Mouse (Mus musculus) embryonic facial prominence, embryonic 15.5 days (tissue): ENCODE results near the gene 1700001L19Rik. TPM values are rescaled to one million over a fixed set of nuclear protein-coding genes. Genes with fewer than 3 reads are reported as not detected.
A peak's percentile ranks its signal among the peaks of the same experiment; 100 is the strongest.

Experiments used
- ATAC-seq: fragments of 200-750 bp; cut with Nextera tagmentation; 2 replicates; pipeline ENCODE4 v1.8.0; 2017; ENCODE audit warnings: low read depth, moderate TSS enrichment; ENCODE audit not compliant: insufficient number of reproducible peaks, low FRiP score, low TSS enrichment
- H3K27ac ChIP-seq: fragments of 300-500 bp; sonication (generic); replicated peaks from 2 replicates; pipeline ENCODE4 v1.5.1; 2015; ENCODE audit warnings: mild to moderate bottlenecking, inconsistent platforms
- H3K27me3 ChIP-seq: fragments of 300-500 bp; sonication (generic); 2 replicates; pipeline ENCODE4 v1.6.1; 2015; ENCODE audit warnings: inconsistent platforms
- H3K36me3 ChIP-seq: fragments of 300-500 bp; sonication (generic); 2 replicates; pipeline ENCODE4 v1.6.1; 2015; ENCODE audit warnings: mild to moderate bottlenecking, inconsistent platforms
- H3K4me1 ChIP-seq: fragments of 300-500 bp; sonication (generic); 2 replicates; pipeline ENCODE4 v1.6.1; 2015; ENCODE audit warnings: inconsistent platforms
- H3K4me2 ChIP-seq: fragments of 300-500 bp; sonication (generic); replicated peaks from 2 replicates; pipeline ENCODE4 v1.6.1; 2015; ENCODE audit warnings: mild to moderate bottlenecking, inconsistent platforms
- H3K4me3 ChIP-seq: fragments of 300-500 bp; sonication (generic); replicated peaks from 2 replicates; pipeline ENCODE4 v1.5.1; 2015; ENCODE audit warnings: mild to moderate bottlenecking, inconsistent platforms
- H3K9ac ChIP-seq: fragments of 300-500 bp; sonication (generic); 2 replicates; pipeline ENCODE4 v1.6.1; 2015; ENCODE audit warnings: inconsistent platforms
- H3K9me3 ChIP-seq: fragments of 300-500 bp; sonication (generic); replicated peaks from 2 replicates; pipeline ENCODE4 v1.6.1; 2016; ENCODE audit warnings: inconsistent platforms
- WGBS: fragments of 180-500 bp; shearing (Covaris S2); methylation state at CpG from one replicate; pipeline ENCODE4 v1.1.7; 2015; 5-methylcytosine and 5-hydroxymethylcytosine counted together
- polyA plus RNA-seq: library from polyadenylated mRNA; unstranded; fragments of >200 nt; fragmentation: Nextera tagmentation; extraction: Ambion mirVana; gene quantifications from 2 replicates; pipeline ENCODE4 v1.2.1, GENCODE M21; 2015

The 1700001L19Rik gene
- polyA plus RNA-seq, 1 experiment from 2014 or later: 6.2 TPM

- peak within 1 kb of the TSS; percentile 73 for H3K4me2 ChIP-seq
- H3K27ac ChIP-seq: peak within 1 kb of the TSS; percentile 85
- peak within 1 kb of the TSS; percentile 93 for H3K4me3 ChIP-seq
- ATAC-seq: peak; percentile 99
- H3K36me3 ChIP-seq: peaks cover 41% of the 10 kb centered on the region
- H3K4me1 ChIP-seq: peaks cover 20% of the 10 kb centered on the region
- H3K9me3 ChIP-seq: no peaks in the 10 kb centered on the region
- WGBS: under 1% methylated on average over 81 of the region's 81 CpGs
- no peaks in the 10 kb centered on the region for H3K27me3 ChIP-seq
- peak within 1 kb of the TSS; percentile 68 for H3K9ac ChIP-seq
Observed at GRCm38 (mm10) chr13:68581747-68582516, 15.3 kb upstream of the 1700001L19Rik start, which contains the start of the genes Mtrr and Fastkd3. TSS of gene Mtrr (minus strand) at chr13:68582149. TSS of gene Fastkd3 (plus strand) at chr13:68582234.

- peak overlapping the region; percentile 73 for H3K4me2 ChIP-seq
- no peak for ATAC-seq
- H3K9ac ChIP-seq: peak overlapping the region; percentile 68
- H3K4me3 ChIP-seq: peak overlapping the region; percentile 93
- no peaks in the 10 kb centered on the region for H3K9me3 ChIP-seq
- no peaks in the 10 kb centered on the region for H3K27me3 ChIP-seq
- peaks cover 20% of the 10 kb centered on the region for H3K4me1 ChIP-seq
- H3K27ac ChIP-seq: peak overlapping the region; percentile 85
- peaks cover 41% of the 10 kb centered on the region for H3K36me3 ChIP-seq
- WGBS: under 1% methylated on average over 11 of the region's 11 CpGs
Observed at GRCm38 (mm10) chr13:68582517-68582780, 14.8 kb upstream of the 1700001L19Rik start.

- peaks cover 54% of the 10 kb centered on the region for H3K36me3 ChIP-seq
- WGBS: 89% methylated on average over 11 of the region's 11 CpGs
- no peaks in the 10 kb centered on the region for H3K27me3 ChIP-seq
- ATAC-seq: no peak
- no peak overlapping the region for H3K9ac ChIP-seq
- H3K9me3 ChIP-seq: no peaks in the 10 kb centered on the region
- H3K4me3 ChIP-seq: no peak overlapping the region
- H3K4me2 ChIP-seq: no peak overlapping the region
- peaks cover 20% of the 10 kb centered on the region for H3K4me1 ChIP-seq
- no peak overlapping the region for H3K27ac ChIP-seq
Observed at GRCm38 (mm10) chr13:68583961-68584360, 13.3 kb upstream of the 1700001L19Rik start.

- no peak for ATAC-seq
- peaks cover 67% of the 10 kb centered on the region for H3K36me3 ChIP-seq
- 84% methylated on average over 7 of the region's 7 CpGs for WGBS
Observed at GRCm38 (mm10) chr13:68585441-68585840, 11.8 kb upstream of the 1700001L19Rik start.

GRCm38 (mm10) chr13:68588352-68588751 is 8.9 kb upstream of the 1700001L19Rik start:
- H3K9me3 ChIP-seq: no peaks in the 10 kb centered on the region
- H3K36me3 ChIP-seq: peaks cover 91% of the 10 kb centered on the region
- H3K9ac ChIP-seq: no peak overlapping the region; the same call in 1 of the 2 replicates
- H3K4me1 ChIP-seq: no peaks in the 10 kb centered on the region
- H3K27me3 ChIP-seq: no peaks in the 10 kb centered on the region
- no peak overlapping the region for H3K27ac ChIP-seq
- H3K4me3 ChIP-seq: no peak overlapping the region
- H3K4me2 ChIP-seq: no peak overlapping the region
- no peak for ATAC-seq

More at GRCm38 (mm10) chr13:68585441-68585840, 11.8 kb upstream of the 1700001L19Rik start:
- no peak overlapping the region for H3K4me3 ChIP-seq
- H3K27ac ChIP-seq: no peak overlapping the region
- no peaks in the 10 kb centered on the region for H3K27me3 ChIP-seq
- H3K9ac ChIP-seq: no peak overlapping the region
- peaks cover 19% of the 10 kb centered on the region for H3K4me1 ChIP-seq
- H3K4me2 ChIP-seq: no peak overlapping the region
- no peaks in the 10 kb centered on the region for H3K9me3 ChIP-seq

GRCm38 (mm10) chr13:68593797-68594196 is 3.4 kb upstream of the 1700001L19Rik start:
- no peak for ATAC-seq

GRCm38 (mm10) chr13:68597667-68598066 is 446 bp downstream of the 1700001L19Rik start:
- peaks cover 13% of the 10 kb centered on the region for H3K4me1 ChIP-seq
- H3K27ac ChIP-seq: no peak overlapping the region
- H3K4me3 ChIP-seq: no peak overlapping the region; the same call in 1 of the 2 replicates
- H3K27me3 ChIP-seq: no peaks in the 10 kb centered on the region
- WGBS: 14% methylated on average over 13 of the region's 13 CpGs
- ATAC-seq: peak; percentile 47; the same call in 1 of the 2 replicates
- H3K36me3 ChIP-seq: peaks cover 5% of the 10 kb centered on the region
- peak overlapping the region; percentile 34 for H3K4me2 ChIP-seq
- H3K9me3 ChIP-seq: no peaks in the 10 kb centered on the region
- no peak overlapping the region for H3K9ac ChIP-seq

More at GRCm38 (mm10) chr13:68593797-68594196, 3.4 kb upstream of the 1700001L19Rik start:
- 80% methylated on average over 1 of the region's 1 CpGs for WGBS
- Histone ChIP-seq H3K36me3 (peaks cover 40% of the 10 kb centered on the region), H3K27me3 (no peaks in the 10 kb centered on the region), H3K9me3 (no peaks in the 10 kb centered on the region), H3K4me2 (no peak overlapping the region), H3K27ac (no peak overlapping the region), H3K9ac (no peak overlapping the region), H3K4me1 (peaks cover 3% of the 10 kb centered on the region; the same call in 1 of the 2 replicates), H3K4me3 (no peak overlapping the region)

- Histone ChIP-seq H3K36me3 (no peaks in the 10 kb centered on the region), H3K9ac (no peak overlapping the region), H3K4me2 (no peak overlapping the region), H3K4me1 (peaks cover 13% of the 10 kb centered on the region), H3K9me3 (no peaks in the 10 kb centered on the region), H3K27ac (no peak overlapping the region), H3K4me3 (no peak overlapping the region), H3K27me3 (no peaks in the 10 kb centered on the region)
- ATAC-seq: no peak
Observed at GRCm38 (mm10) chr13:68598953-68599352, 1.7 kb downstream of the 1700001L19Rik start.

GRCm38 (mm10) chr13:68601184-68601583 is 4.0 kb downstream of the 1700001L19Rik start:
- peaks cover 13% of the 10 kb centered on the region for H3K4me1 ChIP-seq
- H3K36me3 ChIP-seq: no peaks in the 10 kb centered on the region
- H3K27ac ChIP-seq: no peak overlapping the region
- no peak for ATAC-seq
- no peaks in the 10 kb centered on the region for H3K9me3 ChIP-seq
- no peak overlapping the region for H3K4me3 ChIP-seq
- WGBS: 11% methylated on average over 6 of the region's 6 CpGs
- H3K9ac ChIP-seq: no peak overlapping the region
- H3K27me3 ChIP-seq: no peaks in the 10 kb centered on the region
- H3K4me2 ChIP-seq: no peak overlapping the region

- peaks cover 21% of the 10 kb centered on the region for H3K4me1 ChIP-seq
- no peaks in the 10 kb centered on the region for H3K9me3 ChIP-seq
- ATAC-seq: no peak
- no peaks in the 10 kb centered on the region for H3K36me3 ChIP-seq
- no peaks in the 10 kb centered on the region for H3K27me3 ChIP-seq
- H3K27ac ChIP-seq: no peak overlapping the region
- H3K4me3 ChIP-seq: no peak overlapping the region
- no peak overlapping the region for H3K9ac ChIP-seq
- H3K4me2 ChIP-seq: no peak overlapping the region
- 75% methylated on average over 6 of the region's 6 CpGs for WGBS
Observed at GRCm38 (mm10) chr13:68603085-68603484, 5.9 kb downstream of the 1700001L19Rik start.

GRCm38 (mm10) chr13:68605689-68606126 is 8.5 kb downstream of the 1700001L19Rik start:
- Histone ChIP-seq H3K27ac (no peak overlapping the region), H3K9me3 (no peaks in the 10 kb centered on the region), H3K4me2 (peak overlapping the region; percentile 39), H3K4me1 (peaks cover 24% of the 10 kb centered on the region), H3K36me3 (no peaks in the 10 kb centered on the region), H3K27me3 (no peaks in the 10 kb centered on the region), H3K9ac (no peak overlapping the region), H3K4me3 (peak overlapping the region; percentile 29)
- 4% methylated on average over 11 of the region's 11 CpGs for WGBS
- ATAC-seq: peak; percentile 83
